Mouse (Mus musculus): ENCODE measurements around the gene Ntrk2. TPM values are rescaled to one million over a fixed set of nuclear protein-coding genes. Genes with fewer than 3 reads are reported as not detected.
"Not testable (repeated sequence)": the region's sequence is repeated elsewhere in the genome, so short reads cannot be mapped to it uniquely, and the experiment has no call there.

Ntrk2 gene
- total and polyA plus RNA-seq, 3 experiments, result 0.11 TPM; not detected in 2

- peaks cover 85% of the 10 kb centered on the region for H3K9me3 ChIP-seq (replicated peaks)
- H3K4me3 ChIP-seq (ENCODE audit: low read depth, low read length), result no peak overlapping the region
- no peak for ATAC-seq (ENCODE audit: extremely low read depth, insufficient number of reproducible peaks, low FRiP score, poor library complexity, severe bottlenecking)
- no peaks in the 10 kb centered on the region for H3K27me3 ChIP-seq (ENCODE audit: insufficient read depth, low read length)
- TF ChIP-seq GATA1 (IDR thresholded peaks at IDR 0.05; ENCODE audit: borderline replicate concordance, low read length), result no peak
- no peak for TF ChIP-seq CTCF (IDR thresholded peaks at IDR 0.05; ENCODE audit: low read depth, low read length)
- no peak for TF ChIP-seq TAL1 (conservative IDR thresholded peaks at IDR 0.05; ENCODE audit: low read depth, low read length)
- no peak for TF ChIP-seq GATA2 (IDR thresholded peaks at IDR 0.05; ENCODE audit: borderline replicate concordance, low read depth, low read length)
- no peak for TF ChIP-seq POLR2AphosphoS5 (IDR thresholded peaks at IDR 0.05; ENCODE audit: insufficient replicate concordance, low read depth, low read length)
- no peak for DNase-seq (ENCODE audit: low spot score)
- H3K4me1 ChIP-seq (ENCODE audit: insufficient read depth, low read depth, low read length), result no peaks in the 10 kb centered on the region
- no peaks in the 10 kb centered on the region for H3K36me3 ChIP-seq (replicated peaks)
Observed at GRCm38 (mm10) chr13:59030574-59030973, 224.2 kb downstream of the Ntrk2 start.

- DNase-seq (ENCODE audit: low spot score) (no peak), ATAC-seq (ENCODE audit: extremely low read depth, insufficient number of reproducible peaks, low FRiP score, poor library complexity, severe bottlenecking) (no peak)
- Histone ChIP-seq H3K36me3 (replicated peaks) (no peaks in the 10 kb centered on the region), H3K4me1 (ENCODE audit: insufficient read depth, low read depth, low read length) (no peaks in the 10 kb centered on the region), H3K27me3 (ENCODE audit: insufficient read depth, low read length) (no peaks in the 10 kb centered on the region), H3K9me3 (replicated peaks) (peaks cover 55% of the 10 kb centered on the region), H3K4me3 (ENCODE audit: low read depth, low read length) (no peak overlapping the region)
- TF ChIP-seq GATA1 (IDR thresholded peaks at IDR 0.05; ENCODE audit: borderline replicate concordance, low read length), result no peak
- no peak for TF ChIP-seq GATA2 (IDR thresholded peaks at IDR 0.05; ENCODE audit: borderline replicate concordance, low read depth, low read length)
- TF ChIP-seq POLR2AphosphoS5 (IDR thresholded peaks at IDR 0.05; ENCODE audit: insufficient replicate concordance, low read depth, low read length), result no peak
- TF ChIP-seq TAL1 (conservative IDR thresholded peaks at IDR 0.05; ENCODE audit: low read depth, low read length), result no peak
- no peak for TF ChIP-seq CTCF (IDR thresholded peaks at IDR 0.05; ENCODE audit: low read depth, low read length)
Observed at GRCm38 (mm10) chr13:59040156-59040915, 234.0 kb downstream of the Ntrk2 start.

GRCm38 (mm10) chr13:59041013-59041764 is 234.8 kb downstream of the Ntrk2 start:
- Histone ChIP-seq H3K4me1 (ENCODE audit: insufficient read depth, low read depth, low read length) (no peaks in the 10 kb centered on the region), H3K9me3 (replicated peaks) (peaks cover 48% of the 10 kb centered on the region), H3K27me3 (ENCODE audit: insufficient read depth, low read length) (no peaks in the 10 kb centered on the region), H3K4me3 (ENCODE audit: low read depth, low read length) (no peak overlapping the region), H3K36me3 (replicated peaks) (no peaks in the 10 kb centered on the region)
- DNase-seq (ENCODE audit: low spot score) (no peak), ATAC-seq (ENCODE audit: extremely low read depth, insufficient number of reproducible peaks, low FRiP score, poor library complexity, severe bottlenecking) (no peak)
- TF ChIP-seq GATA2 (IDR thresholded peaks at IDR 0.05; ENCODE audit: borderline replicate concordance, low read depth, low read length), result no peak
- TF ChIP-seq POLR2AphosphoS5 (IDR thresholded peaks at IDR 0.05; ENCODE audit: insufficient replicate concordance, low read depth, low read length), result no peak
- no peak for TF ChIP-seq GATA1 (IDR thresholded peaks at IDR 0.05; ENCODE audit: borderline replicate concordance, low read length)
- no peak for TF ChIP-seq TAL1 (conservative IDR thresholded peaks at IDR 0.05; ENCODE audit: low read depth, low read length)
- no peak for TF ChIP-seq CTCF (IDR thresholded peaks at IDR 0.05; ENCODE audit: low read depth, low read length)

GRCm38 (mm10) chr13:59052188-59052587 is 245.8 kb downstream of the Ntrk2 start:
- H3K9me3 ChIP-seq (replicated peaks), result peaks cover 68% of the 10 kb centered on the region
- TF ChIP-seq TAL1 (conservative IDR thresholded peaks at IDR 0.05; ENCODE audit: low read depth, low read length), result no peak
- ATAC-seq (ENCODE audit: extremely low read depth, insufficient number of reproducible peaks, low FRiP score, poor library complexity, severe bottlenecking), result no peak
- no peak overlapping the region for H3K4me3 ChIP-seq (ENCODE audit: low read depth, low read length)
- no peaks in the 10 kb centered on the region for H3K36me3 ChIP-seq (replicated peaks)
- no peak for DNase-seq (ENCODE audit: low spot score)
- no peaks in the 10 kb centered on the region for H3K4me1 ChIP-seq (ENCODE audit: insufficient read depth, low read depth, low read length)
- H3K27me3 ChIP-seq (ENCODE audit: insufficient read depth, low read length), result no peaks in the 10 kb centered on the region

GRCm38 (mm10) chr13:59054331-59054730 is 248.0 kb downstream of the Ntrk2 start:
- not testable (repeated sequence) for ATAC-seq (ENCODE audit: extremely low read depth, insufficient number of reproducible peaks, low FRiP score, poor library complexity, severe bottlenecking); H3K36me3 ChIP-seq (replicated peaks); DNase-seq (ENCODE audit: low spot score); H3K4me3 ChIP-seq (ENCODE audit: low read depth, low read length); H3K27me3 ChIP-seq (ENCODE audit: insufficient read depth, low read length); H3K4me1 ChIP-seq (ENCODE audit: insufficient read depth, low read depth, low read length)
- H3K9me3 ChIP-seq (replicated peaks), result peaks cover 69% of the 10 kb centered on the region

GRCm38 (mm10) chr13:59056859-59057258 is 250.5 kb downstream of the Ntrk2 start:
- ATAC-seq (ENCODE audit: extremely low read depth, insufficient number of reproducible peaks, low FRiP score, poor library complexity, severe bottlenecking) (no peak), DNase-seq (ENCODE audit: low spot score) (no peak)
- H3K4me1 ChIP-seq (ENCODE audit: insufficient read depth, low read depth, low read length), result no peaks in the 10 kb centered on the region
- H3K9me3 ChIP-seq (replicated peaks), result peaks cover 71% of the 10 kb centered on the region
- no peak overlapping the region; the same call in 1 of the 2 replicates for H3K4me3 ChIP-seq (ENCODE audit: low read depth, low read length)
- no peak for TF ChIP-seq CTCF (IDR thresholded peaks at IDR 0.05; ENCODE audit: low read depth, low read length)
- TF ChIP-seq GATA1 (IDR thresholded peaks at IDR 0.05; ENCODE audit: borderline replicate concordance, low read length), result no peak
- TF ChIP-seq POLR2AphosphoS5 (IDR thresholded peaks at IDR 0.05; ENCODE audit: insufficient replicate concordance, low read depth, low read length), result no peak
- TF ChIP-seq TAL1 (conservative IDR thresholded peaks at IDR 0.05; ENCODE audit: low read depth, low read length), result no peak
- no peak for TF ChIP-seq GATA2 (IDR thresholded peaks at IDR 0.05; ENCODE audit: borderline replicate concordance, low read depth, low read length)
- H3K36me3 ChIP-seq (replicated peaks), result no peaks in the 10 kb centered on the region
- peaks cover 3% of the 10 kb centered on the region; the same call in 1 of the 2 replicates for H3K27me3 ChIP-seq (ENCODE audit: insufficient read depth, low read length)
